Mouse (Mus musculus): ENCODE measurements around the gene Ifi35.

GRCm38 (mm10) chr11:101454702-101455101 is 6.5 kb downstream of the Ifi35 start:
- TF ChIP-seq CTCF (IDR thresholded peaks at IDR 0.05; ENCODE audit: low read depth), result no peak
- no peak for TF ChIP-seq EP300 (optimal IDR thresholded peaks at IDR 0.05)

All from stomach, postnatal 0 days (tissue).